Mouse (Mus musculus): ENCODE data around the gene Olfr1342. TPM values are rescaled to one million over a fixed set of nuclear protein-coding genes. Genes with fewer than 3 reads are reported as not detected.

Olfr1342 gene
- polyA plus RNA-seq (2012; rRNA removed) = 0.01 and 0.08 TPM in 2 replicates

GRCm38 (mm10) chr4:118692412-118692973 is at the start of gene Olfr1342:
TSS of gene Olfr1342 (minus strand) at chr4:118692756.

DNA sequence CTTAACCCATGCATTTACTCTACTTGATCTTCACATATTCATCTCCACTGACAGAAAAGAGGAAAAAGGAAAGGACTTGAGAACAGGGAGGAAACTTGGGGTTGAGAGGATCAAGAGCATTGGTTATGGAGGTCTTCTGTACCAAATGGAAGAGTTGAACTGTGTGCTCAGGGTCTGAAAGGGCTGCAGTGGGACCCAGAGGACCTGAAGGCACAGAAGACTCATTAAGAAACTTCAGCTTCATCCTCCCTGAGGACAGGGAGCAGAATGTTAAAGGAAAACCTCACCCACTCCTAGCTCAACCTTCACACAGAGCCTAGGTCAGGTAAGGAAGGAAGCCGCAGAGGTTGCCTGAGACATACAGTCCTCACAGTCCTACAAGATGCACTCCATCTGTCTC is 39.3 kb upstream of the Olfr1342 start, which contains the start of gene Olfr1339:
Gene Olfr1339, plus strand, starts transcription at position 301 of the 400 bp plus-strand sequence.

DNA sequence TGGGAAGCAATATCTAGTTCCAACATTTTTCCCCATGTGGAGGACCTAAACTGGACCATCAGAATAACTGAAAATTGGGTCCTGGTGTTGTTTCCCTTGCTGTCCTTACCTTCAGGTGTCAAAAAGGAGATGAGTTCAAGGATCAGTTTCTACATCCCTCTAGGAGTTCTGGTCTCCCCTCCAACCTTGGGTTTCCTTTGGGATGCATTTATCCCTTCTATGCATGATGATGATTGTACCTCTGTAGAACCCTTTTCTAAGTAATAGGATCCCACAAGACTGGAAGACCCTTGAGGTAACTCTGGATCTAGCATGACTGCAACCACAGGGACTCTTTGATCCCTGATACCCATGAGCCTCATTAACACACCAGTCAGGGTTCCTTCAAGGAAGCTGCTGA is 27.3 kb upstream of the Olfr1342 start, which contains the start of gene Olfr1340:
Gene Olfr1340, plus strand, starts transcription at position 301 of the 400 bp plus-strand sequence.

DNA sequence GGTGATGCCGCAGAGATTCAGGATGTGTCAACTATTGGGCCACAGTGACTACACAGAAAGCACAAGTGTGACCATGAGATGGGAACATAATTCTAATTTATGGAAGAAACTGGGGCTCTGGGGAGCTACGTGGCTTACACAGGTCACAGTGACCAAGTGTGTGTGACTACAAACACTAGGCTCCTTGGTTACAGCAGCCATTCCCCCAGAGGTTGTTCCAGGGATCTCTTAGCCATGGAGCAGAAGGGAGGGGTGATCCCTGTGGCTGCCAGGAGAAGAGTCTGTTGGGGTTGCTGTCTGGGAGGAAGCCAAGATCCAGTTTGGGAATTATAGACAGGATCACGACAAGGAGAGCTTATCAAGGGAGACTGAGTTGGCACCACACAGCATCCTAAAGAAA is 10.7 kb upstream of the Olfr1342 start, which contains the start of gene Olfr1341:
Gene Olfr1341, plus strand, starts transcription at position 301 of the 400 bp plus-strand sequence.

GRCm38 (mm10) chr4:118658652-118659051 is 33.9 kb downstream of the Olfr1342 start, which contains the start of gene Olfr62:
TSS of gene Olfr62 (plus strand) at chr4:118658952.

Other genes with a start within 250 kb of the Olfr1342 start
- 0.03 TPM in 2 replicates for gene Mpl, start 235.2 kb downstream of the Olfr1342 start, polyA plus RNA-seq (2012; rRNA removed)
- gene Tie1, start 202.7 kb downstream of the Olfr1342 start, polyA plus RNA-seq (2012; rRNA removed) = 12.6 and 13.4 TPM in 2 replicates
- 0.05 and 0.34 TPM in 2 replicates for gene 2610528J11Rik, start 165.8 kb downstream of the Olfr1342 start, polyA plus RNA-seq (2012; rRNA removed)
- 0.45 and 0.92 TPM in 2 replicates for gene Tmem125, start 148.7 kb downstream of the Olfr1342 start, polyA plus RNA-seq (2012; rRNA removed)
- 0.92 and 1.3 TPM in 2 replicates for gene Cfap57, start 72.0 kb downstream of the Olfr1342 start, polyA plus RNA-seq (2012; rRNA removed)
- gene Ebna1bp2, start 72.0 kb downstream of the Olfr1342 start, polyA plus RNA-seq (2012; rRNA removed) = 88.1 and 94.5 TPM in 2 replicates
- not detected in 2 replicates for gene Olfr62, start 33.8 kb downstream of the Olfr1342 start, polyA plus RNA-seq (2012; rRNA removed)
- gene Olfr1341, start 10.8 kb upstream of the Olfr1342 start, polyA plus RNA-seq (2012; rRNA removed) = not detected in 2 replicates
- gene Olfr1340, start 27.4 kb upstream of the Olfr1342 start, polyA plus RNA-seq (2012; rRNA removed) = not detected in 2 replicates
- gene Olfr1339, start 39.4 kb upstream of the Olfr1342 start, polyA plus RNA-seq (2012; rRNA removed) = not detected in 2 replicates
- not detected in 2 replicates for gene Olfr1338, start 66.0 kb upstream of the Olfr1342 start, polyA plus RNA-seq (2012; rRNA removed)
- not detected in 2 replicates for gene Olfr1337, start 89.8 kb upstream of the Olfr1342 start, polyA plus RNA-seq (2012; rRNA removed)
- not detected in 2 replicates for gene Olfr1335, start 117.2 kb upstream of the Olfr1342 start, polyA plus RNA-seq (2012; rRNA removed)
- gene Olfr1333, start 143.5 kb upstream of the Olfr1342 start, polyA plus RNA-seq (2012; rRNA removed) = not detected in 2 replicates
- not detected in 2 replicates for gene Olfr1331, start 171.9 kb upstream of the Olfr1342 start, polyA plus RNA-seq (2012; rRNA removed)
- not detected in 2 replicates for gene Olfr1330, start 195.8 kb upstream of the Olfr1342 start, polyA plus RNA-seq (2012; rRNA removed)
- not detected in 2 replicates for gene Olfr1329, start 224.7 kb upstream of the Olfr1342 start, polyA plus RNA-seq (2012; rRNA removed)
- not detected in 2 replicates for gene Olfr1328, start 245.9 kb upstream of the Olfr1342 start, polyA plus RNA-seq (2012; rRNA removed)

Data from central nervous system, embryonic 18 days (tissue).